Mouse (Mus musculus): Measurements from ENCODE around the gene Crybg2. TPM values are rescaled to one million over a fixed set of nuclear protein-coding genes. Genes with fewer than 3 reads are reported as not detected.

The Crybg2 gene
- 3.0 and 5.6 TPM in 2 replicates for polyA plus RNA-seq (2015; fragmentation: Nextera tagmentation; extraction: Ambion mirVana)

DNA sequence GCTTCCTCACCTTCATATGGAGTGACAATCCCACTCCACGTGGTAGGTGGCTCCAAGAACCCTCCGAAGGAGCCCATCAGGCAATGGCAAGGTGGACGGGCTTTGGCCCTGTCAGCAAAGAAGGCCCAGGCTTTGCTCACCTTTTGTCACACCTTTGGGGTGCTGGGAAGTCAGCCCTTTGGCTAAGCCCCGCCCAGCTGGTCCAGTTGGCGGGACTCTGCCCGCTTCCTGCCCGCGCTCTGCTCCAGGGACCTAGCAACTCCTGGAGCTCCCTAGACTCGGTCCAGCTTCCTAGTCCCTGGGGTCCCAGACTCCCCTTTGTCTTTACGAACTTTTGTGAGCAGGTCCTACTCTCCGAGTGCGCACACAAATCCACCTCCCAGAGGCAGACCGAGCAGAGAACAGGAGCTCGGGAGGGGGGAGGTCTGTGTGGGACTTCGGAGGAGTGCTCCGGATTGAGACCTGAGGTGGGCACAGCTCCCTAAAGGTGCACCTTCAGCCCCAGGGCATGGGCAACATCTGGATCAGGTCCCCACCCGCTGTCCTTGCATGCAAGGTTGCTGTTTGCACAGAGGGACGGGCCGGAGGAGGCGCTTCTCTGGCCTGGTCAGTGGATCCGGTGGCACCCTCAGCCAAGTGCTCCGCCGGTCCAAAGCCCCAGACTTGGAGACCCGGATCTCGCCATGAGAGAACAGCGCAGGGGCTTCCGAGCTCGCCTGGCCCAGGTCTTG lies at the start of gene Crybg2:
Crybg2 (plus strand) TSS at position 681 of the 731 bp plus-strand sequence.
- no peaks in the 10 kb centered on the region for H3K9me3 ChIP-seq
- ATAC-seq (ENCODE audit: borderline replicate concordance, extremely low read depth, low FRiP score, low TSS enrichment), result no peak
- 40% methylated on average over 28 of the region's 28 CpGs for WGBS
- no peak within 1 kb of the TSS for H3K27ac ChIP-seq
- H3K4me1 ChIP-seq, result peaks cover 8% of the 10 kb centered on the region
- H3K4me2 ChIP-seq, result no peak within 1 kb of the TSS
- H3K4me3 ChIP-seq, result no peak within 1 kb of the TSS
- no peaks in the 10 kb centered on the region for H3K36me3 ChIP-seq
- H3K27me3 ChIP-seq, result peaks cover 13% of the 10 kb centered on the region
- no peak within 1 kb of the TSS for H3K9ac ChIP-seq

DNA sequence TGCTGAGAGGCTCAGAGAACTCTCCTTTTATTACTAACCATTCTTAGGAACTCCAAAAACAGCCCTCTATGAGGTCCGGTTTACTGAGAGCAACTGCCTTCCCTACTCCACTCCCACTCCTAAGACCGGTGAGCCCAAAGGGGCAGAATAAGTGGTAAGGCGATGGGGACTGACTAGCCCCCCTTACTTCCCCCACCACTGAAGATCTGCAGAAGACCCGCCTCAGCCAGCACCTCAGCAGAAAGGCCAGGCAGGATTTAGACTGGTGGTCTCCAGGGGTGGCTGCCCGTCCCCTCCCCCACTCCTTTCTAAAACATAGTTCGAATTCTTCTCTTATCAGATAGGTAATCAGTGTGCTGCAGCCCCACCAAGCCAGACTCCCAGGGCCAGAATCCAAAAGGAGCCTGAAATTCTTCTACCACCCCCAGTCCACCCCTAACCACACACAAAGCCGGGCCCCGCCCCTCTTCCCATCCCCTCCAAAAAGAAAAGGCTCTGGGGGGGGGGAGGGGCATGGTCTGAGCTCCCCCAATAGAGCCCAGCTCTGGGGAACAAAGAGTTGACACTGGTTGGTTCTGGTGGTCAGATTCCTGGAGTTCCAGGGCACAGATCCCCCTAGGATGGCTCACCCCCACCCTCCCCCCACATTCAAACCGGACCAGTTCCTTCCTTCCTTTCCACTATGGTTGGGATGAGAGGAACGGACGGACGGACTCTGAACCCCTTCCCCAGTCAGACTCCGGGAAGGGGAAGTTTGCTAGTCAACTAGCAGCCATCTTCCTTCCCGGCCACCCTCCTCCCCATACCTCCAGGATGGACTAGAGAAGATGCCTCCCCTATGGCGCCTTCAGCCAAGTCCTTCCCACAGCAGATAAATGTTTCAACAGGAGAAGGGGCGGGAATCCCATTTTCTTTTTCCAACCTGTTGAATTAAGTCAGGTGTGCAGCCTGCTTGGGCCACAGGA lies 48.9 kb upstream of the Crybg2 start:
- peak overlapping the region; percentile 73 for H3K27ac ChIP-seq
- WGBS, result 3% methylated on average over 16 of the region's 16 CpGs
- no peak overlapping the region for H3K9ac ChIP-seq
- ATAC-seq (ENCODE audit: borderline replicate concordance, extremely low read depth, low FRiP score, low TSS enrichment), result peak; percentile 44
- peak overlapping the region; percentile 18; the same call in 1 of the 2 replicates for H3K4me2 ChIP-seq
- H3K36me3 ChIP-seq, result no peaks in the 10 kb centered on the region
- H3K9me3 ChIP-seq, result no peaks in the 10 kb centered on the region
- no peak overlapping the region for H3K4me3 ChIP-seq
- H3K27me3 ChIP-seq, result peaks cover 27% of the 10 kb centered on the region
- peaks cover 18% of the 10 kb centered on the region for H3K4me1 ChIP-seq

DNA sequence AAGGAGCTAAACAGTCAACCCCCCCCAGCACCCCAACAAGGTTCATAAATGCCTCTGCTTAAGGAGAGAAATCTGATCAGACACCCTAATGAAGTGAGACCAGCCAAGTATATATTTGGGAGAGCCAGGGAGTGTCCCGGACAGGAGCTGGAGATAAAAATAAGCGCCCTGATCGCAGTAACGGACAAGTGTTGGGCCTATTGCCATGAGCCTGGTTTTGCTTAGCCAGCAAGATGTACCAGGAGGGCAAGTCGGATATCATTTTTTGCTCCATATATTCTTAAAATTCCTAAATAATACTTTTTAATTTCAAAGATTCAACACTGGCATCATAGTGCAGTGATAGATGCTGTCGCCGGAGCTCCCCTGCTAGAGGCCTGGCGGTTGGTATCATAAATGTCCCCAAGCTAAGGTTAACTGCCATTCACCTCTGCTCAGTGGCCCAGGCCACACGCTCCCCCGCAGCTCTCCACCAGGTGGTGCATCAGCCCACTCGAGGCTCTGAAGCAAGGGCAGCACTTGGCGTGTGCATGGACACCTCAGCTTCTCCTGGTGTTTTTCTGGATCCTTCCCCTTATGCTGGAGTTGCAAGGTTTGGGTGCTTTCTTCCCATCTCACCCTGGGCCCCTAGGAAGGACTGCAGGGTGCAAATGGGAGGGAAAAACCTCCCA lies 47.6 kb upstream of the Crybg2 start:
- H3K9me3 ChIP-seq, result no peaks in the 10 kb centered on the region
- H3K4me1 ChIP-seq, result peaks cover 23% of the 10 kb centered on the region
- H3K27me3 ChIP-seq, result peaks cover 39% of the 10 kb centered on the region
- H3K27ac ChIP-seq, result no peak overlapping the region
- no peak overlapping the region for H3K4me3 ChIP-seq
- no peak overlapping the region for H3K4me2 ChIP-seq
- WGBS, result 36% methylated on average over 12 of the region's 12 CpGs
- H3K9ac ChIP-seq, result no peak overlapping the region
- ATAC-seq (ENCODE audit: borderline replicate concordance, extremely low read depth, low FRiP score, low TSS enrichment), result no peak
- H3K36me3 ChIP-seq, result no peaks in the 10 kb centered on the region

DNA sequence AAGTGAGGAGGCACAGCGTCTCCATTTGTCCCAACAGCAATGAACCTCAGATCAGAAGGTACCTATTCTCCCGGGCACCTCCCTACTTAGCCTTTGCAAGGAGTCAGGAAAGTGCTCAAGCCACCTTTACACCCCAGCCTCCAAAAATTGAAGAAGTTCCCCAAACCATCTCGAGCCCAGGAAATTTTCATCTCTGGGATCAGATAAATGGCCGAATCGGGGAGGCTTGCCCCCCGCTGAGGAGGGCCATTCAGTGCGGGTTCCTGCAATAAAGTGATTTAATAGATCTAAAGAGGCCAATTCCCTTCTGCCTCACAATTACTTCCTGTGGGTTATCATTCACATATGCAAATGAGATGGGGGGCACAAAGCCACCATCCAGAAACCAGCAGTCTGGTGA lies 44.4 kb upstream of the Crybg2 start:
- Histone ChIP-seq H3K4me1 (peaks cover 23% of the 10 kb centered on the region), H3K4me3 (no peak overlapping the region), H3K27me3 (peaks cover 65% of the 10 kb centered on the region), H3K27ac (no peak overlapping the region), H3K9me3 (no peaks in the 10 kb centered on the region), H3K9ac (no peak overlapping the region), H3K36me3 (no peaks in the 10 kb centered on the region), H3K4me2 (no peak overlapping the region)
- no peak for ATAC-seq (ENCODE audit: borderline replicate concordance, extremely low read depth, low FRiP score, low TSS enrichment)
- WGBS, result 14% methylated on average over 7 of the region's 7 CpGs

- peaks cover 65% of the 10 kb centered on the region for H3K27me3 ChIP-seq
- WGBS, result 2% methylated on average over 8 of the region's 8 CpGs
- H3K9ac ChIP-seq, result no peak overlapping the region
- no peak overlapping the region for H3K4me3 ChIP-seq
- no peak overlapping the region for H3K27ac ChIP-seq
- peaks cover 18% of the 10 kb centered on the region for H3K4me1 ChIP-seq
- no peak overlapping the region for H3K4me2 ChIP-seq
- H3K36me3 ChIP-seq, result no peaks in the 10 kb centered on the region
- ATAC-seq (ENCODE audit: borderline replicate concordance, extremely low read depth, low FRiP score, low TSS enrichment), result no peak
- H3K9me3 ChIP-seq, result no peaks in the 10 kb centered on the region
These were observed 43.8 kb upstream of the Crybg2 start for GRCm38 (mm10) chr4:134016767-134017166.

DNA sequence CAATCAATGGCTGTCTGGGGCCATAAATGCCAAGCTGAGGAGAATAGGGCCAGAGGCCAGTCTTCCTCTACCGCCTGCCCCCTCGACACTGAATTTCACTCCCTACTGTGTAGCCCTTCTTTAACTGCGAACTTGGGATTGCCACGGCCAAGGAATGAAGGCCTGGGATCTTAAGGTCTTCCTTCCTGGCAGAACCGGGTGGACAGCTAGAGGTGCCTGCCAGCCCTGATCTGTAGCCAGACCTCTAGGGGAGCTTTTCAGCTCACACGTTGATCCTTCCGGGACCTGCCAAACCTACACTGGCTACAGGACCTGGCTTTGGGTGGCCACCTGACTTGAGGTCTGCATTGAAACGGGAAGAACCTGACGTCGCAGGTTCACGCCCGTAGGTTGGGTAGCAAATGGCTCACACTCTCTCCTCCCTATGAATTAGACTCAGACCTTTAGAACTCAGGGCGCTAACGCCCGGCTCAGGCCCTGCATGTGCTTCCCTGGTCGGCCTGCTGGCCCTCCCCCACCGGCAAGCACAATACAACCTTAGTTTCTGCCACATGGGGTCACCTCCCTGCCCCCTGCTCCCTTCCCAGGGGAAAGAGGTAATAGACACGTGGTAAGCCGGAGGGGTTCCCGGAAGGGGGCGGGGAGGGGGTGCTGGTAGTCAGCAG lies 43.3 kb upstream of the Crybg2 start:
- ATAC-seq (ENCODE audit: borderline replicate concordance, extremely low read depth, low FRiP score, low TSS enrichment), result no peak
- H3K27me3 ChIP-seq, result peaks cover 65% of the 10 kb centered on the region
- H3K27ac ChIP-seq, result no peak overlapping the region
- peaks cover 13% of the 10 kb centered on the region; the same call in 1 of the 2 replicates for H3K4me1 ChIP-seq
- H3K36me3 ChIP-seq, result no peaks in the 10 kb centered on the region
- H3K9ac ChIP-seq, result no peak overlapping the region
- no peaks in the 10 kb centered on the region for H3K9me3 ChIP-seq
- 0 out of 2 replicates have a peak overlapping the region, but pooled peaks have one; percentile 26 for H3K4me2 ChIP-seq
- 4% methylated on average over 21 of the region's 21 CpGs for WGBS
- H3K4me3 ChIP-seq, result 0 out of 2 replicates have a peak overlapping the region, but pooled peaks have one; percentile 4

- WGBS, result under 1% methylated on average over 46 of the region's 46 CpGs
- Histone ChIP-seq H3K36me3 (no peaks in the 10 kb centered on the region), H3K9ac (no peak overlapping the region), H3K27ac (no peak overlapping the region), H3K9me3 (no peaks in the 10 kb centered on the region), H3K4me2 (peak overlapping the region; percentile 26; the same call in 1 of the 2 replicates), H3K27me3 (peaks cover 58% of the 10 kb centered on the region), H3K4me1 (peaks cover 8% of the 10 kb centered on the region; the same call in 1 of the 2 replicates), H3K4me3 (0 out of 2 replicates have a peak overlapping the region, but pooled peaks have one; percentile 4)
- no peak; the same call in 1 of the 2 replicates for ATAC-seq (ENCODE audit: borderline replicate concordance, extremely low read depth, low FRiP score, low TSS enrichment)
These were observed 42.4 kb upstream of the Crybg2 start for GRCm38 (mm10) chr4:134018038-134018778.

DNA sequence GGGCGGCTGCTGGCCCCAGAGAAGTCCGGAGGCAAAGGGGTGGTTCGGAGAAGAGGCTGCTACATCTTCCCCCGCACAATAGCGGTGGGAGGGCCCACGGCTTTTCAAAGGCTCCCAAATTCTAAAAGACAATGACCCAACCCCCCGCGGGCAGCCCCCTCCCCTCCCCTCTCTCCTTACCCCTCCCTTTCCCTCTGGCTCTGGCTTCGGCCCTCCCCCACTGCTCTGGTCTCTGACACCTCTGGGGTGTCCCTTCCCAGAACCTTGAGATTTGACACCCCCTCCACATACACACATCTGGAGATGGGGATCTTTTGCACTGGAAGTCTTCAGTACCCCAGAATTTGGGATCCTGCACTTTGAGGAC lies 41.9 kb upstream of the Crybg2 start, which contains the start of gene Lin28a:
Lin28a (minus strand) TSS at position 63 of the 367 bp plus-strand sequence.
- Histone ChIP-seq H3K27ac (no peak within 1 kb of the TSS), H3K4me3 (0 out of 2 replicates have a peak within 1 kb of the TSS, but pooled peaks have one; percentile 4), H3K9me3 (no peaks in the 10 kb centered on the region), H3K27me3 (peaks cover 56% of the 10 kb centered on the region), H3K4me1 (peaks cover 8% of the 10 kb centered on the region; the same call in 1 of the 2 replicates), H3K36me3 (no peaks in the 10 kb centered on the region), H3K4me2 (peak within 1 kb of the TSS; percentile 26; the same call in 1 of the 2 replicates), H3K9ac (no peak within 1 kb of the TSS)
- 1% methylated on average over 9 of the region's 9 CpGs for WGBS
- no peak for ATAC-seq (ENCODE audit: borderline replicate concordance, extremely low read depth, low FRiP score, low TSS enrichment)

- H3K4me1 ChIP-seq, result peaks cover 8% of the 10 kb centered on the region; the same call in 1 of the 2 replicates
- H3K9ac ChIP-seq, result no peak overlapping the region
- no peak overlapping the region for H3K4me2 ChIP-seq
- peaks cover 56% of the 10 kb centered on the region for H3K27me3 ChIP-seq
- no peak for ATAC-seq (ENCODE audit: borderline replicate concordance, extremely low read depth, low FRiP score, low TSS enrichment)
- H3K4me3 ChIP-seq, result no peak overlapping the region
- no peaks in the 10 kb centered on the region for H3K36me3 ChIP-seq
- H3K9me3 ChIP-seq, result no peaks in the 10 kb centered on the region
- H3K27ac ChIP-seq, result no peak overlapping the region
- WGBS, result 0% methylated on average over 7 of the region's 10 CpGs
These were observed 41.4 kb upstream of the Crybg2 start for GRCm38 (mm10) chr4:134019210-134019609.

GRCm38 (mm10) chr4:134019641-134020351 lies 40.8 kb upstream of the Crybg2 start:
- no peaks in the 10 kb centered on the region for H3K9me3 ChIP-seq
- H3K4me3 ChIP-seq, result no peak overlapping the region
- ATAC-seq (ENCODE audit: borderline replicate concordance, extremely low read depth, low FRiP score, low TSS enrichment), result no peak
- H3K9ac ChIP-seq, result no peak overlapping the region
- H3K36me3 ChIP-seq, result no peaks in the 10 kb centered on the region
- 3% methylated on average over 16 of the region's 16 CpGs for WGBS
- peaks cover 54% of the 10 kb centered on the region for H3K27me3 ChIP-seq
- peaks cover 8% of the 10 kb centered on the region; the same call in 1 of the 2 replicates for H3K4me1 ChIP-seq
- no peak overlapping the region for H3K4me2 ChIP-seq
- no peak overlapping the region for H3K27ac ChIP-seq
